Mouse (Mus musculus) megakaryocyte, embryonic 14.5 days (primary cell): Measurements from ENCODE around the gene Chil1. TPM values are rescaled to one million over a fixed set of nuclear protein-coding genes. Genes with fewer than 3 reads are reported as not detected.

Source experiments
- H3K27me3 ChIP-seq: replicated peaks from 2 replicates; pipeline ENCODE3; 2012; ENCODE audit warnings: inconsistent platforms
- H3K36me3 ChIP-seq: replicated peaks from 2 replicates; pipeline ENCODE3; 2012; ENCODE audit warnings: low read length, inconsistent platforms, mixed read lengths
- H3K4me1 ChIP-seq: 2 replicates; pipeline ENCODE4 v1.6.1; 2012; ENCODE audit warnings: inconsistent platforms
- H3K4me3 ChIP-seq: replicated peaks from 2 replicates; pipeline ENCODE3; 2012; ENCODE audit warnings: moderate library complexity, mild to moderate bottlenecking, inconsistent platforms
- H3K9me3 ChIP-seq: 2 replicates; pipeline ENCODE4 v1.6.1; 2012; ENCODE audit warnings: inconsistent platforms
- FLI1 ChIP-seq: IDR thresholded peaks from 2 replicates; pipeline ENCODE4 v1.6.1; 2012; ENCODE audit warnings: low read length, inconsistent platforms, mixed read lengths
- GATA1 ChIP-seq: IDR thresholded peaks from 3 replicates; pipeline ENCODE4 v1.6.1; 2012; ENCODE audit warnings: mixed read lengths, low read length, inconsistent platforms, borderline replicate concordance
- polyA plus RNA-seq: library from polyadenylated mRNA; stranded (reverse); fragments of >175 nt; gene quantifications from 2 replicates; pipeline ENCODE4 v1.2.3, GENCODE M21; 2012; ENCODE audit warnings: low replicate concordance; ENCODE audit not compliant: insufficient read depth

Chil1 gene
- polyA plus RNA-seq, 1 experiment: 5.0 TPM

- TF ChIP-seq GATA1 (no peak), FLI1 (no peak)
These were observed 12.8 kb upstream of the Chil1 start for GRCm38 (mm10) chr1:134168985-134169697.

GRCm38 (mm10) chr1:134173081-134173480, 8.9 kb upstream of the Chil1 start:
- peaks cover 47% of the 10 kb centered on the region for H3K27me3 ChIP-seq
- TF ChIP-seq FLI1 (no peak), GATA1 (no peak)
- peaks cover 24% of the 10 kb centered on the region for H3K9me3 ChIP-seq
- no peaks in the 10 kb centered on the region for H3K36me3 ChIP-seq
- H3K4me3 ChIP-seq: no peak overlapping the region
- peaks cover 14% of the 10 kb centered on the region for H3K4me1 ChIP-seq

More at GRCm38 (mm10) chr1:134168985-134169697, 12.8 kb upstream of the Chil1 start:
- Histone ChIP-seq H3K9me3 (peaks cover 37% of the 10 kb centered on the region), H3K36me3 (no peaks in the 10 kb centered on the region), H3K4me1 (peaks cover 19% of the 10 kb centered on the region), H3K4me3 (no peak overlapping the region), H3K27me3 (peaks cover 48% of the 10 kb centered on the region)

- Histone ChIP-seq H3K9me3 (no peaks in the 10 kb centered on the region), H3K4me1 (peaks cover 5% of the 10 kb centered on the region; the same call in 1 of the 2 replicates), H3K27me3 (peaks cover 54% of the 10 kb centered on the region), H3K4me3 (no peak overlapping the region), H3K36me3 (no peaks in the 10 kb centered on the region)
- TF ChIP-seq GATA1: no peak
- TF ChIP-seq FLI1: no peak
These were observed 4.0 kb upstream of the Chil1 start for GRCm38 (mm10) chr1:134177976-134178375.

DNA sequence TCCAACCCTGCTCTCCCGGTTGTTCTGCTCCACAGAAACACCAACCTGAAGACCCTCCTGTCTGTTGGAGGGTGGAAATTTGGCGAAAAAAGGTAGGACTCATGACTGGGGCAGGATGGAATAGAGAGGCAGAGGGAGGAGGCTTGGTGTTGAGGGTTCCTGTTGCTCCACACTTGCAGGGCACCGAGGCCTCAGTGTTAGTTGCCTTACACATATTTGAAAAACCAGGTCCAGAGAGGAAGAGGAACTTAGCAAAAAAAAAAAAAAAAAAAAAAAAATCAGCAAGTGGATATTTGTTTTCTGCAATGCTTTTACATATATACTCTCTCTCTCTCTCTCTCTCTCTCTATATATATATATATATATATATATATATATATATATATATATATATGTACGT, 2.1 kb downstream of the Chil1 start:
- H3K36me3 ChIP-seq: no peaks in the 10 kb centered on the region

DNA sequence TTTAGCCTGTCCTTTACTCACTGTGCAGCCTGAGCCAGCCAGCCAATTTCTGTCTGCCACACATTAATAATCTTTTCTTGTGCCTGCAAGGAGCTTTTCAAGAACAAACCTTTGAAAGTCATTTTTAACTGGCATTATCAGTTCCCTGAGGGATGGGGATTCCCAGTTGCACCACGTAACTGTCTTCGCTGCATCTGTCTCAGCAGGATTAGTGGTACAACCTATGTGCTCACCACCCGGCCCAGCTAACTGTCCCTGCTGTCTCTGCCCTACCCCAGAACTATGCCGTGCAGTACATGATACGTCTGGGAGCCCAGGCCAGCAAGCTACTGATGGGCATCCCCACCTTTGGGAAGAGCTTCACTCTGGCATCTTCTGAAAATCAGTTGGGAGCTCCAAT, 6.2 kb downstream of the Chil1 start:
- peaks cover 86% of the 10 kb centered on the region for H3K27me3 ChIP-seq
- no peak overlapping the region for H3K4me3 ChIP-seq
- no peaks in the 10 kb centered on the region for H3K9me3 ChIP-seq
- H3K4me1 ChIP-seq: peaks cover 20% of the 10 kb centered on the region
- TF ChIP-seq FLI1: no peak
- TF ChIP-seq GATA1: no peak
- no peaks in the 10 kb centered on the region for H3K36me3 ChIP-seq

More for the DNA sequence above, 2.1 kb downstream of the Chil1 start:
- H3K27me3 ChIP-seq: peaks cover 76% of the 10 kb centered on the region
- H3K4me3 ChIP-seq: no peak overlapping the region
- no peaks in the 10 kb centered on the region for H3K9me3 ChIP-seq
- TF ChIP-seq GATA1 (no peak), FLI1 (no peak)
- H3K4me1 ChIP-seq: peaks cover 8% of the 10 kb centered on the region

DNA sequence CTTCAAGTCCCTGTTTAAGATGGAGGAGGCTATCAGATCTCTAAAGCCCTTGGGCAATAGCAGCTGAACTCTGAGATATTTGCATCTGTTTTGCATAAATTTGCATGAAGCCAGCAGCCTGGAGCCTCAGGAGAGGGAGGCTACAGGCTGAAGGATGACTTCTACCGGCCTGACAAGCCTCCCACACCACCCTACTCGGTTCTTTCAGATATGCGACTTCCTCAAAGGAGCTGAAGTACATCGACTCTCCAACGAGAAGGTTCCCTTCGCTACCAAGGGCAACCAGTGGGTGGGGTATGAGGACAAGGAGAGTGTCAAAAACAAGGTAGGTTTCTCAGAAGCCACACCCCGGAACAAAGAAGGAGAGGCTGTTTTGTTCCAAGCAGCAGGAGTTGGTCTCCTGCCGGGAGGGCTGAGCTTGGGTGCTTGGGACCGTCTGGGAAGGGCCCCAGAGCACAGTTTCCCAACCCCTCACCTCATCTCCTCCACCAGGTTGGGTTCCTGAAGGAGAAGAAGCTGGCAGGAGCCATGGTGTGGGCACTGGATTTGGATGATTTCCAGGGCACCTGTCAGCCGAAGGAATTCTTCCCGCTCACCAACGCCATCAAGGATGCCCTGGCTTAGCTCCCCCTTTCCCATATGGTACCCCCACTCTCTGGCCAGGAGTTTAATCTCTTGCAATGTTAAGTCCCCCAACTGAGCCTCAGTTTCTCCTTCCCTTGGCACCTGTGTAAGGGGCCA, 7.2 kb downstream of the Chil1 start:
- Histone ChIP-seq H3K27me3 (peaks cover 87% of the 10 kb centered on the region), H3K36me3 (no peaks in the 10 kb centered on the region), H3K4me3 (no peak overlapping the region), H3K4me1 (peaks cover 29% of the 10 kb centered on the region), H3K9me3 (no peaks in the 10 kb centered on the region)
- TF ChIP-seq FLI1 (no peak), GATA1 (no peak)

DNA sequence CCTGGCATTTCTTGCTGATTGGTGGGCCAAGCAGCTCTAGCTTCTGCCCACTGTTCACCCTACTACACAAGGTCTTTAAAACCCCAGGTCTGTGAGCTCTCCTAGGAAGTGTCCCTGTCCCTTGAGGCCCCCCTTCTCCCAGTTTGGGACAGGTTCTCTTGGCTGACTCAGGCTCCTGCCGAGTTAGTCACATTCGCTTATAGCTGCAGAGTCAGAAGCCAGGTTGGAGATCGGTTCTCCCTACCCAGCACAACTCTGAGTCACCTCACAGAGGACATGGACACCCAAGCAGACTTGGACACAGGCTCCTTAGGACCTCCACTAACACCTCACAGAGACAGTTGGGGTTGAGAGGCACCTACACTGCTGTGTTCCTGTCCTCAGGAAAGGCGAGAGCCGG, 9.2 kb downstream of the Chil1 start:
- H3K27me3 ChIP-seq: peaks cover 79% of the 10 kb centered on the region
- H3K9me3 ChIP-seq: no peaks in the 10 kb centered on the region
- H3K4me1 ChIP-seq: peaks cover 50% of the 10 kb centered on the region
- no peaks in the 10 kb centered on the region for H3K36me3 ChIP-seq
- H3K4me3 ChIP-seq: no peak overlapping the region
- TF ChIP-seq FLI1 (no peak), GATA1 (no peak)

- peaks cover 73% of the 10 kb centered on the region for H3K27me3 ChIP-seq
- no peak overlapping the region for H3K4me3 ChIP-seq
- TF ChIP-seq FLI1 (no peak), GATA1 (no peak)
- peaks cover 55% of the 10 kb centered on the region for H3K4me1 ChIP-seq
- H3K9me3 ChIP-seq: no peaks in the 10 kb centered on the region
- no peaks in the 10 kb centered on the region for H3K36me3 ChIP-seq
These were observed 10.0 kb downstream of the Chil1 start for GRCm38 (mm10) chr1:134192024-134192423.

DNA sequence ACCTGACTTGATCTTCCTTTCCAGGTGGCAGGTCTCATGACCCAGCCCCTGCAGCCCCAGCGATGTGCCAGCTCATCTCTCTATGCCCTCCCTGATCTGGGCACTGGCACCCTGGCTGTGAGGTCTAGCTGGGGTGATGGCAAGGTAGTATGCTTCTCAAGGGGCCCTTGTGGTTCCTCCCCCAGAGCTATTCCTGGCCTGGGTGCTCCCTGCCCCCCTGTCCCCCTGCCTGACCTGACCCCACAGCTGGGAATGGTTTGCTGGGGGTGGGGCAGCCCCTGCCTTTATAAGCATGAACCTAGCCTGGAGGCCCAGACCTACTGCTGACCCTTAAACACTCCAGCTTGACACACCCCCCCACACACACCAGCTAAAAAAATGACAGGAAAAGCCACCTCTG, 11.2 kb downstream of the Chil1 start, which contains the start of gene Mybph:
Mybph (plus strand) TSS at position 323 of the 400 bp plus-strand sequence.
- H3K4me3 ChIP-seq: peak within 1 kb of the TSS; percentile 50
- H3K27me3 ChIP-seq: peaks cover 73% of the 10 kb centered on the region
- no peaks in the 10 kb centered on the region for H3K9me3 ChIP-seq
- TF ChIP-seq GATA1 (no peak), FLI1 (no peak)
- peaks cover 55% of the 10 kb centered on the region for H3K4me1 ChIP-seq
- H3K36me3 ChIP-seq: no peaks in the 10 kb centered on the region

GRCm38 (mm10) chr1:134193674-134194197, 11.8 kb downstream of the Chil1 start:
- Histone ChIP-seq H3K36me3 (no peaks in the 10 kb centered on the region), H3K4me1 (peaks cover 52% of the 10 kb centered on the region), H3K9me3 (no peaks in the 10 kb centered on the region), H3K4me3 (no peak overlapping the region), H3K27me3 (peaks cover 73% of the 10 kb centered on the region)
- no peak for TF ChIP-seq FLI1
- TF ChIP-seq GATA1: no peak
